In the genomic region with DNA sequence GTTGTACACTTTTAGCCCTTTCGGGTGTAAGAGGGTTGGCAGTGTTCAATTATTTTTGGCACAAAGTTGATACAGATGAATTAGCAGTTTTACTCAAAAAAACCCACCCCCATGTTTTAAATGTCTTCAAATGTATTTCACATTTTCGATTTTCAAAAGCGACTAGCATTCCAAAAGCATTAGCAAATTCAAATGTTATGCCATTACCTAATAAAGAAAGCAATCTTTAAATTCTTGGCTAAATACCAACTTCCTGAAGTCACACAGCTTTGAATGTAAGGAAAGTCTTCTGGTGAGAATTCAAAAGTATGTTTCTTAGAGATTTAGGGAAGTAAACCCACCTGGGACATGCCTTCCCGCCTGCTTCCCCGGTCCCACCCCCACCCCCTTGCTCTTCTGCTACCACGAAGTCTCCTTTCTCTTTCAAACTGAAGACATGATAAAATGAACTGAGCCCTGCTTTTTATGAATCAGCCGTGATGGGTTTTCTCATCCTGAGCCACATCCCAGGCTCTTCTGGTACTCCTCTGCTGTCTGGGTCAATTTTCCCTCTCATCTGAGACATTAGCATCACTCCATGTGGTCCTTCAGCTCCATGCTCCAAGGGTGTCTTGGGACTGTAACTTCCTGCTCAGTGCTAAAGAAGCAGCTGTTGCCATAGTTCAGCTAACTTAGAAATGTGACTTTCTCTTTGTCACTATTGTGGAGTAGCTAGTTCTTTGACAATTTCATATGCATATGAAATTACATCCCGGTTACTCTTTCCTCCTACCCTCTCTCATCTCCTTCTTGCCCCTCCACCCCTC, we compare ENCODE assay signal across 15 mouse cellular contexts. TPM values are rescaled to one million over a fixed set of nuclear protein-coding genes. Genes with fewer than 3 reads are reported as not detected.
DNase-seq lines count a peak whose midpoint lies in the region; ATAC-seq lines count a peak whose summit lies in the region.
"Had no signal": no experiment of that assay in that cellular context is flagged by ENCODE, and none has a peak within 500 bp of the region (broad histone marks: within the 10 kb centered on the region; RNA-seq: fewer than 3 reads in every experiment).

No protein-coding gene starts in this region.

- DNase-seq in heart, embryonic 10.5 days (ENCODE audit: low spot score) = no peak
- DNase-seq in 3134 (ENCODE audit: extremely low read depth, insufficient read length, low spot score) (peak; percentile 58), ES-CJ7 (ENCODE audit: low read depth, low spot score) (peak; percentile 31)
- DNase-seq in retina, postnatal 1 day = no peak
- no peak for DNase-seq in left cerebral cortex, postnatal 25 days (ENCODE audit: low spot score in 2 of 2)
- DNase-seq: adrenal gland, adult 8-10 months; cerebellum, adult 9-10 months; kidney, postnatal 4 days; layer of hippocampus, postnatal 36 days; lung, postnatal 10 days had no signal

- H3K9ac ChIP-seq in heart, embryonic 12.5 days = no peak overlapping the region
- H3K9ac ChIP-seq in heart, embryonic 14.5 days (ENCODE audit: low read length) = no peak overlapping the region
- H3K9ac ChIP-seq: limb, embryonic 12.5 days; midbrain, embryonic 12.5 days had no signal

- H3K27me3 ChIP-seq in heart, embryonic 12.5 days (replicated peaks) = no peaks in the 10 kb centered on the region
- no peaks in the 10 kb centered on the region for H3K27me3 ChIP-seq in heart, embryonic 10.5 days (ENCODE audit: insufficient read depth, poor library complexity, severe bottlenecking)
- no peaks in the 10 kb centered on the region for H3K27me3 ChIP-seq in heart, embryonic 14.5 days (ENCODE audit: control insufficient read depth, insufficient read depth, low read length)
- H3K27me3 ChIP-seq: limb, embryonic 12.5 days; midbrain, embryonic 12.5 days had no signal

- H3K27ac ChIP-seq in heart, embryonic 12.5 days (ENCODE audit: poor library complexity, severe bottlenecking) = peak overlapping the region; percentile 41; the same call in 1 of the 2 replicates
- H3K27ac ChIP-seq in heart, embryonic 10.5 days = no peak overlapping the region
- peak overlapping the region; percentile 1 to 68 for H3K27ac ChIP-seq in heart, embryonic 14.5 days (replicated peaks in 1 of 2; ENCODE audit: control insufficient read depth in 1 of 2, insufficient read depth in 1 of 2, low read depth in 2 of 2, low read length in 2 of 2)
- H3K27ac ChIP-seq: limb, embryonic 12.5 days; midbrain, embryonic 12.5 days had no signal

- H3K4me1 ChIP-seq in heart, embryonic 12.5 days (replicated peaks) = peaks cover 8% of the 10 kb centered on the region; the same call in 1 of the 2 replicates
- peaks cover 5% of the 10 kb centered on the region; the same call in 1 of the 2 replicates for H3K4me1 ChIP-seq in heart, embryonic 10.5 days
- peaks cover 3 to 7% of the 10 kb centered on the region in 2 experiments for H3K4me1 ChIP-seq in heart, embryonic 14.5 days (ENCODE audit: control insufficient read depth in 2 of 2, insufficient read depth in 2 of 2, low read length in 2 of 2)
- H3K4me1 ChIP-seq: midbrain, embryonic 12.5 days had no signal

- no peaks in the 10 kb centered on the region for H3K36me3 ChIP-seq in heart, embryonic 12.5 days
- no peaks in the 10 kb centered on the region for H3K36me3 ChIP-seq in heart, embryonic 10.5 days
- H3K36me3 ChIP-seq in heart, embryonic 14.5 days (ENCODE audit: control insufficient read depth, insufficient read depth, low read length) = no peaks in the 10 kb centered on the region
- H3K36me3 ChIP-seq: limb, embryonic 12.5 days; midbrain, embryonic 12.5 days had no signal

- ATAC-seq in heart, embryonic 12.5 days (ENCODE audit: insufficient number of reproducible peaks, low FRiP score) = no peak
- no peak for ATAC-seq in heart, embryonic 14.5 days (ENCODE audit: insufficient number of reproducible peaks, insufficient read depth, low FRiP score, low read depth)
- ATAC-seq: inflammation-experienced regulatory T-cells, adult 6 months had no signal

- H3K4me2 ChIP-seq in heart, embryonic 12.5 days = no peak overlapping the region
- 0 out of 2 replicates have a peak overlapping the region, but pooled peaks have one; percentile 4 for H3K4me2 ChIP-seq in heart, embryonic 14.5 days (ENCODE audit: low read length)
- H3K4me2 ChIP-seq: limb, embryonic 12.5 days; midbrain, embryonic 12.5 days had no signal

- H3K9me3 ChIP-seq in heart, embryonic 12.5 days (replicated peaks) = no peaks in the 10 kb centered on the region
- no peaks in the 10 kb centered on the region for H3K9me3 ChIP-seq in heart, embryonic 10.5 days
- H3K9me3 ChIP-seq in heart, embryonic 14.5 days (ENCODE audit: control insufficient read depth, low read length) = no peaks in the 10 kb centered on the region
- H3K9me3 ChIP-seq: limb, embryonic 12.5 days; midbrain, embryonic 12.5 days had no signal

- no peak overlapping the region for H3K4me3 ChIP-seq in heart, embryonic 12.5 days
- H3K4me3 ChIP-seq in heart, embryonic 10.5 days = no peak overlapping the region
- no peak overlapping the region for H3K4me3 ChIP-seq in heart, embryonic 14.5 days (ENCODE audit: control insufficient read depth in 1 of 2, insufficient read depth in 1 of 2, low read depth in 1 of 2, low read length in 2 of 2)
- H3K4me3 ChIP-seq: limb, embryonic 12.5 days; midbrain, embryonic 12.5 days had no signal

- 46% methylated on average over 8 of the region's 8 CpGs for WGBS in heart, embryonic 12.5 days
- WGBS in heart, embryonic 10.5 days = 61% methylated on average over 8 of the region's 8 CpGs
- WGBS in heart, embryonic 14.5 days = 50% methylated on average over 8 of the region's 8 CpGs

- intact Hi-C loops in left cerebral cortex, postnatal 25 days (cut with DNase I) = no loop called here

RNA-seq across cellular contexts. Expression of a gene that starts 38.7 kb away (rescaled TPM):
- 415 and 447 TPM in 2 replicates for polyA plus RNA-seq in heart, embryonic 12.5 days (2016; fragmentation: Nextera tagmentation; extraction: Ambion mirVana)
- 356 and 440 TPM in 2 replicates for polyA plus RNA-seq in heart, embryonic 10.5 days (2016; fragmentation: Nextera tagmentation; extraction: Ambion mirVana)
- polyA plus RNA-seq in heart, embryonic 14.5 days (2014; fragmentation: Nextera tagmentation; extraction: Ambion mirVana) = 215 and 242 TPM in 2 replicates
- 10 to 100 TPM; 48.9 to 52.3 TPM for total RNA-seq in left cerebral cortex, postnatal 25 days (2021)

Comparison
In these comparisons a context has a peak if more than half of its experiments do, and no peak if none do; other contexts are left out.
1. DNase-seq: peak in 3134 (single experiment) and ES-CJ7 (single experiment); none in heart, embryonic 10.5 days (single experiment), retina, postnatal 1 day (single experiment) and left cerebral cortex, postnatal 25 days (0 of 2).